Mouse (Mus musculus): Measurements from ENCODE around the gene Dusp27.

DNA sequence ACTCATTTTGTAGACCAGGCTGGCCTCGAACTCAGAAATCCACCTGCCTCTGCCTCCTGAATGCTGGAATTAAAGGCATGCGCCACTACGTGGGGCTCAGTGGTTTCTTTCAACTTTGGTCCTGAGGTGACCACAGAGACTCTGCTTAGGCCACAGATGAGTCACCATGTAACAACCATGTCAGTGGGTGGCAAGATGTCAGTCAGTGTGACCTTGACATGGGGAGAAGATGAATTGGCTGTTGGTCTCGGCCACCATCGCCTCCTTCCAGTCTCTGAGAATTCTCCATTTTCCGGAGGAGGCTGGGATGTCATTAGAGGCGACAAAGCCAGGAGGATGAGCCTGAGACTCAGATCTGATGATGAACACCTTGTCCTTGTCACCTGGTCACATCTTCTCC lies 42.0 kb upstream of the Dusp27 start:
- TF ChIP-seq CHD2 (IDR thresholded peaks at IDR 0.05; ENCODE audit: low read depth, low read length) (no peak), HCFC1 (IDR thresholded peaks at IDR 0.05; ENCODE audit: borderline replicate concordance, insufficient read depth, low read length) (no peak), ZNF384 (IDR thresholded peaks at IDR 0.05; ENCODE audit: low read depth, low read length) (no peak), MAFK (IDR thresholded peaks at IDR 0.05; ENCODE audit: insufficient read depth, low read depth, low read length) (no peak), ZC3H11A (IDR thresholded peaks at IDR 0.05; ENCODE audit: borderline replicate concordance, low read depth, low read length) (no peak)
